Mouse (Mus musculus) limb, embryonic 14.5 days (tissue): Measurements from ENCODE around the gene Dhx40. TPM values are rescaled to one million over a fixed set of nuclear protein-coding genes. Genes with fewer than 3 reads are reported as not detected.

Source experiments
- ATAC-seq: fragments of 200-750 bp; cut with Nextera tagmentation; 2 replicates; pipeline ENCODE4 v1.8.0; 2017; ENCODE audit warnings: low read depth, moderate number of reproducible peaks, moderate TSS enrichment; ENCODE audit not compliant: low FRiP score
- DNase-seq: peaks from one replicate; pipeline ENCODE4 v3.0.0-alpha.2; 2015; ENCODE audit warnings: low spot score
- H3K27ac ChIP-seq: fragments of 300-500 bp; sonication (generic); replicated peaks from 2 replicates; pipeline ENCODE4 v1.5.1; 2014; ENCODE audit warnings: low read depth, mild to moderate bottlenecking, low read length, moderate library complexity, mixed read lengths
- H3K27me3 ChIP-seq: fragments of 300-500 bp; sonication (generic); 2 replicates; pipeline ENCODE4 v1.6.1; 2014; ENCODE audit warnings: low read length, mixed read lengths; ENCODE audit not compliant: control insufficient read depth, insufficient read depth
- H3K36me3 ChIP-seq: fragments of 300-500 bp; sonication (generic); 2 replicates; pipeline ENCODE4 v1.6.1; 2014; ENCODE audit warnings: mild to moderate bottlenecking, low read length, moderate library complexity, mixed read lengths; ENCODE audit not compliant: control insufficient read depth, insufficient read depth
- H3K4me1 ChIP-seq: fragments of 300-500 bp; sonication (generic); 2 replicates; pipeline ENCODE4 v1.6.1; 2014; ENCODE audit warnings: antibody characterized with exemption, low read length, mixed read lengths; ENCODE audit not compliant: control insufficient read depth, insufficient read depth
- H3K4me2 ChIP-seq: fragments of 300-500 bp; sonication (generic); replicated peaks from 2 replicates; pipeline ENCODE4 v1.6.1; 2014; ENCODE audit warnings: low read depth, mild to moderate bottlenecking, low read length, moderate library complexity; ENCODE audit not compliant: severe bottlenecking
- H3K4me3 ChIP-seq: fragments of 300-500 bp; sonication (generic); replicated peaks from 2 replicates; pipeline ENCODE4 v1.5.1; 2014; ENCODE audit warnings: low read length
- H3K9ac ChIP-seq: fragments of 300-500 bp; sonication (generic); 2 replicates; pipeline ENCODE4 v1.6.1; 2014; ENCODE audit warnings: mild to moderate bottlenecking, low read depth, low read length, moderate library complexity; ENCODE audit not compliant: severe bottlenecking
- H3K9me3 ChIP-seq: fragments of 300-500 bp; sonication (generic); 2 replicates; pipeline ENCODE4 v1.6.1; 2016; ENCODE audit warnings: low read length; ENCODE audit not compliant: control insufficient read depth
- POLR2A ChIP-seq: fragments of 200-500 bp; IDR thresholded peaks from 2 replicates; pipeline ENCODE4 v1.8.0; 2012; ENCODE audit warnings: inconsistent platforms, mild to moderate bottlenecking, moderate library complexity, borderline replicate concordance; ENCODE audit not compliant: insufficient read depth, insufficient read length; ENCODE audit errors: extremely low read depth
- WGBS: fragments of 180-500 bp; shearing (Covaris S2); extraction: QIAGEN DNeasy Blood & Tissue Kit; methylation state at CpG from one replicate; pipeline ENCODE4 v1.1.7; 2014; 5-methylcytosine and 5-hydroxymethylcytosine counted together
- polyA plus RNA-seq, 2 experiments: library from polyadenylated mRNA; depleted of rRNA in 1 of 2; stranded (reverse) in 1 of 2; unstranded in 1 of 2; fragments of >200 nt; fragmentation: Nextera tagmentation in 1 of 2; extraction: Ambion mirVana in 1 of 2; gene quantifications; 2 replicates each; pipeline versions ENCODE4 v1.2.1 to v1.2.3; 2012 to 2014

The Dhx40 gene
- polyA plus RNA-seq, 2 experiments, result 15.2 to 23.3 TPM

GRCm38 (mm10) chr11:86851234-86851671, 43.7 kb upstream of the Dhx40 start:
- H3K36me3 ChIP-seq, result no peaks in the 10 kb centered on the region
- ATAC-seq (no peak), DNase-seq (no peak)
- H3K4me3 ChIP-seq, result no peak overlapping the region
- H3K9me3 ChIP-seq, result no peaks in the 10 kb centered on the region
- 51% methylated on average over 7 of the region's 7 CpGs for WGBS
- peaks cover 14% of the 10 kb centered on the region; the same call in 1 of the 2 replicates for H3K4me1 ChIP-seq
- no peak overlapping the region for H3K27ac ChIP-seq
- no peak overlapping the region for H3K4me2 ChIP-seq
- H3K27me3 ChIP-seq, result no peaks in the 10 kb centered on the region
- H3K9ac ChIP-seq, result no peak overlapping the region
- TF ChIP-seq POLR2A, result no peak

GRCm38 (mm10) chr11:86843831-86844230, 36.3 kb upstream of the Dhx40 start:
- no peak for DNase-seq
- no peaks in the 10 kb centered on the region for H3K36me3 ChIP-seq
- H3K9me3 ChIP-seq, result no peaks in the 10 kb centered on the region
- H3K27ac ChIP-seq, result no peak overlapping the region
- ATAC-seq, result no peak
- H3K9ac ChIP-seq, result no peak overlapping the region
- no peaks in the 10 kb centered on the region for H3K27me3 ChIP-seq
- H3K4me3 ChIP-seq, result no peak overlapping the region
- TF ChIP-seq POLR2A, result no peak
- WGBS, result 31% methylated on average over 5 of the region's 5 CpGs
- no peak overlapping the region for H3K4me2 ChIP-seq
- 0 out of 2 replicates have a peak, but pooled peaks cover 4% of the 10 kb centered on the region for H3K4me1 ChIP-seq

- Histone ChIP-seq H3K27ac (no peak overlapping the region), H3K27me3 (no peaks in the 10 kb centered on the region)
These were observed 33.7 kb upstream of the Dhx40 start for GRCm38 (mm10) chr11:86841261-86841660.

GRCm38 (mm10) chr11:86840511-86841154, 33.1 kb upstream of the Dhx40 start:
- no peak for TF ChIP-seq POLR2A
- H3K27me3 ChIP-seq, result no peaks in the 10 kb centered on the region
- no peaks in the 10 kb centered on the region for H3K9me3 ChIP-seq
- 0 out of 2 replicates have a peak, but pooled peaks cover 4% of the 10 kb centered on the region for H3K4me1 ChIP-seq
- no peak overlapping the region for H3K4me3 ChIP-seq
- whole genome bisulfite sequencing, result 19% methylated on average over 3 of the region's 3 CpGs
- no peak overlapping the region for H3K27ac ChIP-seq
- no peak overlapping the region for H3K4me2 ChIP-seq
- H3K9ac ChIP-seq, result no peak overlapping the region
- H3K36me3 ChIP-seq, result no peaks in the 10 kb centered on the region
- peak; percentile 91 for DNase-seq
- ATAC-seq, result peak; percentile 47; the same call in 1 of the 2 replicates

More at GRCm38 (mm10) chr11:86841261-86841660, 33.7 kb upstream of the Dhx40 start:
- Histone ChIP-seq H3K4me2 (no peak overlapping the region), H3K9me3 (no peaks in the 10 kb centered on the region), H3K4me3 (no peak overlapping the region), H3K4me1 (0 out of 2 replicates have a peak, but pooled peaks cover 4% of the 10 kb centered on the region), H3K9ac (no peak overlapping the region), H3K36me3 (no peaks in the 10 kb centered on the region)
- DNase-seq (peak; percentile 61), ATAC-seq (peak; percentile 65; the same call in 1 of the 2 replicates)
- 69% methylated on average over 8 of the region's 8 CpGs for WGBS
- no peak for TF ChIP-seq POLR2A

- WGBS, result 68% methylated on average over 7 of the region's 7 CpGs
- H3K4me3 ChIP-seq, result no peak overlapping the region
- DNase-seq (no peak), ATAC-seq (no peak)
- no peak overlapping the region for H3K9ac ChIP-seq
- H3K9me3 ChIP-seq, result no peaks in the 10 kb centered on the region
- H3K4me1 ChIP-seq, result 0 out of 2 replicates have a peak, but pooled peaks cover 4% of the 10 kb centered on the region
- no peaks in the 10 kb centered on the region for H3K27me3 ChIP-seq
- no peak for TF ChIP-seq POLR2A
- no peak overlapping the region for H3K27ac ChIP-seq
- no peak overlapping the region for H3K4me2 ChIP-seq
- no peaks in the 10 kb centered on the region for H3K36me3 ChIP-seq
These were observed 32.3 kb upstream of the Dhx40 start for GRCm38 (mm10) chr11:86839716-86840447.
